ENCODE assay signal across 19 mouse cellular contexts in the genomic region with DNA sequence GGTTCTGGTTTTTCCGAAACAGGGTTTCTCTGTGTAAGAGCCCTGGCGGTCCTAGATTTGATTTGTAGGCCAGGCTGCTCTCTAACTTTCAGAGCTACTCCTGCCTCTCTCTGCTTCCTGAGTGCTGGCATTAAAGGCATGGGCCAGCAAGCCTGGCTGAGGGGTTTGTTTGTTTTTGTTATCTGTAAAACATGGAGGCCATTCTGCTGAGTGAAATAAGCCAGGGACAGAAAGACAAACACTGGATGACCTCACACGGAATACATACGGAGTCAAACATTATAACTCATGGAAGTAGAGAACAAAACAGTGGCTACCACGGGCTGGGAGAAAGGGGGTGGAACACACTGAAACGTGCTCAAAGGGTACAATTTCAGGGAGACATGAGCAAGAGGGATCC. TPM values are rescaled to one million over a fixed set of nuclear protein-coding genes. Genes with fewer than 3 reads are reported as not detected.
DNase-seq lines count a peak whose midpoint lies in the region; ATAC-seq and TF ChIP-seq lines count a peak whose summit lies in the region.
"Had no signal": no experiment of that assay in that cellular context is flagged by ENCODE, and none has a peak within 500 bp of the region (broad histone marks: within the 10 kb centered on the region; RNA-seq: fewer than 3 reads in every experiment).

No protein-coding gene starts in this region.

- TF ChIP-seq CTCF in lung, postnatal 0 days (IDR thresholded peaks at IDR 0.05): no peak

- H3K36me3 ChIP-seq in heart, embryonic 11.5 days (ENCODE audit: control insufficient read depth, insufficient read depth, low read length): 0 out of 2 replicates have a peak, but pooled peaks cover 6% of the 10 kb centered on the region
- H3K36me3 ChIP-seq in lung, postnatal 0 days (ENCODE audit: insufficient read depth, low read length): peaks cover 18% of the 10 kb centered on the region
- peaks cover 20% of the 10 kb centered on the region for H3K36me3 ChIP-seq in liver, embryonic 12.5 days
- H3K36me3 ChIP-seq in stomach, embryonic 16.5 days (ENCODE audit: control insufficient read depth, insufficient read depth, low read length): peaks cover 8% of the 10 kb centered on the region; the same call in 1 of the 2 replicates
- H3K36me3 ChIP-seq: hindbrain, embryonic 15.5 days; midbrain, embryonic 12.5 days had no signal

- no peak for DNase-seq in heart, postnatal 36 days
- DNase-seq in lung, postnatal 0 days (ENCODE audit: low spot score): peak; percentile 51
- DNase-seq in lung, postnatal 10 days: no peak
- DNase-seq in right cerebral cortex, postnatal 14 days: no peak
- DNase-seq in urinary bladder, postnatal 4 days (ENCODE audit: low spot score in 2 of 2): no peak
- DNase-seq: cerebellum, adult 11 months; embryo, embryonic 11 days; gastrocnemius, postnatal 25 days; layer of hippocampus, adult 9-11 months; thymus, postnatal 14 days had no signal

- TF ChIP-seq EP300 in lung, postnatal 0 days (IDR thresholded peaks at IDR 0.05): no peak

- intact Hi-C loops in heart, postnatal 36 days (cut with DNase I): loop anchor here (5.0 kb wide), 1 partner anchor 148 kb away; a partner anchor contains a TSS

- peak overlapping the region; percentile 76; the same call in 1 of the 2 replicates for H3K4me3 ChIP-seq in heart, embryonic 11.5 days (ENCODE audit: low read depth, low read length)
- H3K4me3 ChIP-seq in lung, postnatal 0 days (ENCODE audit: low read depth, low read length): peak overlapping the region; percentile 84; the same call in 1 of the 2 replicates
- H3K4me3 ChIP-seq in liver, embryonic 12.5 days: no peak overlapping the region
- 0 out of 2 replicates have a peak overlapping the region, but pooled peaks have one; percentile 17 for H3K4me3 ChIP-seq in stomach, embryonic 16.5 days (replicated peaks; ENCODE audit: low read length)
- H3K4me3 ChIP-seq: hindbrain, embryonic 15.5 days; neural tube, embryonic 12.5 days had no signal

- H3K4me1 ChIP-seq in heart, embryonic 11.5 days (ENCODE audit: control insufficient read depth, insufficient read depth, low read length): peaks cover 16% of the 10 kb centered on the region
- peaks cover 7% of the 10 kb centered on the region for H3K4me1 ChIP-seq in lung, postnatal 0 days (ENCODE audit: insufficient read depth, low read depth, low read length)
- H3K4me1 ChIP-seq in liver, embryonic 12.5 days: peaks cover 40% of the 10 kb centered on the region
- 0 out of 2 replicates have a peak, but pooled peaks cover 22% of the 10 kb centered on the region for H3K4me1 ChIP-seq in stomach, embryonic 16.5 days (ENCODE audit: control insufficient read depth, insufficient read depth, low read length)
- H3K4me1 ChIP-seq: neural tube, embryonic 12.5 days had no signal

- 33% methylated on average over 6 of the region's 6 CpGs for WGBS in heart, embryonic 11.5 days (ENCODE audit: insufficient replicate concordance)
- 24% methylated on average over 6 of the region's 6 CpGs for WGBS in lung, postnatal 0 days
- WGBS in liver, embryonic 12.5 days (ENCODE audit: insufficient replicate concordance): 69% methylated on average over 6 of the region's 6 CpGs
- WGBS in stomach, embryonic 16.5 days: 26% methylated on average over 6 of the region's 6 CpGs

- peak overlapping the region; percentile 62 for H3K4me2 ChIP-seq in heart, embryonic 11.5 days
- peak overlapping the region; percentile 68 for H3K4me2 ChIP-seq in lung, postnatal 0 days (replicated peaks; ENCODE audit: low read depth, low read length)
- H3K4me2 ChIP-seq in liver, embryonic 12.5 days: peak overlapping the region; percentile 73
- H3K4me2 ChIP-seq in stomach, embryonic 16.5 days (ENCODE audit: low read depth, low read length): peak overlapping the region; percentile 52
- H3K4me2 ChIP-seq: midbrain, embryonic 12.5 days had no signal

- H3K27me3 ChIP-seq in heart, embryonic 11.5 days (ENCODE audit: control insufficient read depth, insufficient read depth, low read length): no peaks in the 10 kb centered on the region
- no peaks in the 10 kb centered on the region for H3K27me3 ChIP-seq in lung, postnatal 0 days (replicated peaks; ENCODE audit: insufficient read depth, low read length)
- no peaks in the 10 kb centered on the region for H3K27me3 ChIP-seq in liver, embryonic 12.5 days (replicated peaks)
- H3K27me3 ChIP-seq in stomach, embryonic 16.5 days (ENCODE audit: control insufficient read depth, insufficient read depth, low read length): no peaks in the 10 kb centered on the region
- H3K27me3 ChIP-seq: hindbrain, embryonic 15.5 days; midbrain, embryonic 12.5 days; neural tube, embryonic 12.5 days had no signal

- no peak for ATAC-seq in heart, embryonic 11.5 days (replicated peaks; ENCODE audit: insufficient number of reproducible peaks, low FRiP score, low TSS enrichment)
- no peak for ATAC-seq in lung, postnatal 0 days
- no peak for ATAC-seq in liver, embryonic 12.5 days
- peak; percentile 23; the same call in 1 of the 2 replicates for ATAC-seq in stomach, embryonic 16.5 days (ENCODE audit: insufficient read depth, low FRiP score)
- ATAC-seq: forebrain, embryonic 16.5 days had no signal

- no peaks in the 10 kb centered on the region for H3K9me3 ChIP-seq in heart, embryonic 11.5 days (replicated peaks; ENCODE audit: control insufficient read depth, low read length)
- no peaks in the 10 kb centered on the region for H3K9me3 ChIP-seq in lung, postnatal 0 days (ENCODE audit: low read length)
- no peaks in the 10 kb centered on the region for H3K9me3 ChIP-seq in liver, embryonic 12.5 days (replicated peaks)
- no peaks in the 10 kb centered on the region for H3K9me3 ChIP-seq in stomach, embryonic 16.5 days (replicated peaks; ENCODE audit: control insufficient read depth, low read length)
- H3K9me3 ChIP-seq: G1E; hindbrain, embryonic 15.5 days; midbrain, embryonic 12.5 days; neural tube, embryonic 12.5 days had no signal

- H3K9ac ChIP-seq in heart, embryonic 11.5 days (ENCODE audit: low read depth, low read length): no peak overlapping the region
- no peak overlapping the region for H3K9ac ChIP-seq in lung, postnatal 0 days (replicated peaks; ENCODE audit: low read depth)
- no peak overlapping the region for H3K9ac ChIP-seq in liver, embryonic 12.5 days
- peak overlapping the region; percentile 37; the same call in 1 of the 2 replicates for H3K9ac ChIP-seq in stomach, embryonic 16.5 days (ENCODE audit: low read length)
- H3K9ac ChIP-seq: hindbrain, embryonic 15.5 days; midbrain, embryonic 12.5 days; neural tube, embryonic 12.5 days had no signal

- H3K27ac ChIP-seq in heart, embryonic 11.5 days (ENCODE audit: low read depth, low read length): peak overlapping the region; percentile 59
- peak overlapping the region; percentile 96 for H3K27ac ChIP-seq in lung, postnatal 0 days (ENCODE audit: low read length)
- H3K27ac ChIP-seq in liver, embryonic 12.5 days: no peak overlapping the region
- peak overlapping the region; percentile 71 for H3K27ac ChIP-seq in stomach, embryonic 16.5 days (ENCODE audit: low read length)
- H3K27ac ChIP-seq: hindbrain, embryonic 15.5 days; kidney, postnatal 0 days; midbrain, embryonic 12.5 days; neural tube, embryonic 12.5 days had no signal

RNA-seq across cellular contexts. Expression of a gene that starts 1.9 kb away (rescaled TPM):
- 68.4 and 71.4 TPM in 2 replicates for polyA plus RNA-seq in heart, embryonic 11.5 days (2014; fragmentation: Nextera tagmentation; extraction: Ambion mirVana)
- 10 to 100 TPM; 65.5 to 68.2 TPM for total RNA-seq in heart, postnatal 36 days (2021)
- 89.2 and 94.2 TPM in 2 replicates for polyA plus RNA-seq in lung, postnatal 0 days (2015; fragmentation: Nextera tagmentation; extraction: Ambion mirVana)
- polyA plus RNA-seq in liver, embryonic 12.5 days (2016; fragmentation: Nextera tagmentation; extraction: Ambion mirVana): 28.2 and 28.6 TPM in 2 replicates
- polyA plus RNA-seq in stomach, embryonic 16.5 days (2015; fragmentation: Nextera tagmentation; extraction: Ambion mirVana): 55.2 and 61.7 TPM in 2 replicates

RNA-seq across cellular contexts. Expression of a gene that starts 35.5 kb away (rescaled TPM):
- 21.6 and 29.5 TPM in 2 replicates for polyA plus RNA-seq in heart, embryonic 11.5 days (2014; fragmentation: Nextera tagmentation; extraction: Ambion mirVana)
- 1 to 10 TPM; 8.2 to 9.0 TPM for total RNA-seq in heart, postnatal 36 days (2021)
- 4.7 and 5.3 TPM in 2 replicates for polyA plus RNA-seq in lung, postnatal 0 days (2015; fragmentation: Nextera tagmentation; extraction: Ambion mirVana)
- polyA plus RNA-seq in liver, embryonic 12.5 days (2016; fragmentation: Nextera tagmentation; extraction: Ambion mirVana): 9.5 and 10.7 TPM in 2 replicates
- polyA plus RNA-seq in stomach, embryonic 16.5 days (2015; fragmentation: Nextera tagmentation; extraction: Ambion mirVana): 25.2 and 28.9 TPM in 2 replicates
